Mouse (Mus musculus): Measurements from ENCODE around the gene Gm8994. TPM values are rescaled to one million over a fixed set of nuclear protein-coding genes. Genes with fewer than 3 reads are reported as not detected.

The Gm8994 gene
- total RNA-seq, 4 experiments from 2014 or later: not detected

DNA sequence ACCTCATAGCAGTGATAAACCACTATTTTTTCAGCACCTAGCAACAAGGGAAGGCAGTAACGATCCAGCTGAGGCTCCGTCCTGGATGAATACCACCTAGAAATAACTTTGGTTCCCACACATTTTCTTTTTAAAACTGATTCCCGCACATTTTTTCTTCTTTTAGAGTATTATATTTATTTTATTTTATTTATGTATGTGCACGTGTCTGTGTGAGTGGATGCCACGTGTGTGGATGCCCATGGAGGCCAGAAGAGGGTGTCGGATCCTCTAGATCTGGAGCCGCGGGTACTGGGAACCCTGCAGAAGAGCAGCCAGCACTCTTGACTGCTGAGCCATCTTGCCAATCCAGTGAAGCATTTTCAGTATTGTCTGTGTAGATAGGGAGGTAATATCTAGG, 36.0 kb downstream of the Gm8994 start:
- no peak for DNase-seq (ENCODE audit: low spot score in 2 of 2)

DNA sequence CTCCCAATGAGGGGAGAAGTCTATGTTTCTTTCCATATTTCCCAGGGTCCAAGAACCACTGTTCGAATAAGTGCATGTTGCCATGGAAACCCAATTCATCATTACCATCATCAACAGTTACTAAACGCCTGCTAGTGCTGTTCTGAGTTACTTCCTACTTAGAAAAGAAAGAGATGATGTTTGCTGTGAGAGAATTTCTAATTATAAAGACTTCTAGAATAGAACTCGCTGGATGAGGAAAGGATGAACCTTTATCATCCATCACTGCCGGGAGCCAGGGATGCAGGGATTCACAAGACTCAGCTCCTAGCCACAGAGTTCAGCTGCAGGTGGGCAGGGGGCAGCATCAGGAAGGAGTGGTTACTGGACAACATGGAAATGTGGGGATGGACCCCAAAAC, 36.7 kb downstream of the Gm8994 start:
- DNase-seq (ENCODE audit: low spot score in 2 of 2): no peak

DNA sequence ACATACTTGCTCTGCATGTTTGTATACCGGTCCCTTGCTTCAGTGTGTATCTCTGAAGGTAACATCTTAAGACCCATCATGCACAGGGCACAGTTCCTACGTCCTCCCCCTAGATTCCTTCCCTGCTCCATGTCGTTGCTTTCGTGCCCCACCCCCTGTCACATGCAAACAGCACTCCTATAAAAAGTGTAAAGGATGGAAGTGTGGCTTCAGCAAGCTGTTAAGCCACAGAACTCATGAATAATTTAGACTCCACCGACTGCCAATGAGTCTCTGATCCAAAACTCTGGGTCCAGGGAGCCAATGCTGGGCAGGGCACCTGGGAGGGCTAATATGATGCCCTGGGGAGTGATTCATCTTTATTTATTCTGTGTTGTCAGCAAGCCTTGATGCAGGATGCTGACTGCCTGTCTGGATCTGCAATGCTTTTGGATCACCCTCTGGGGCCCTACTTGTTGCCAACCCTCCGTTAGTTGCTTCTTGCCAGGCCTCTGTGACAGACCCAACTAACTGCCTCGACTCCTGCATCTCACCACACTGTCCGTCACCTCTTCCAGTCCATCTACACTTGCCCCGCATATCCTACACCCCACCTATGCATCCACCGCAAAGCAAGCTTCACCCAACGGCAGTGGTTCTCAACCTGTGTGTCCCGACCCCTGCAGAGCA, 37.2 kb downstream of the Gm8994 start:
- no peak for DNase-seq (ENCODE audit: low spot score in 2 of 2)

DNA sequence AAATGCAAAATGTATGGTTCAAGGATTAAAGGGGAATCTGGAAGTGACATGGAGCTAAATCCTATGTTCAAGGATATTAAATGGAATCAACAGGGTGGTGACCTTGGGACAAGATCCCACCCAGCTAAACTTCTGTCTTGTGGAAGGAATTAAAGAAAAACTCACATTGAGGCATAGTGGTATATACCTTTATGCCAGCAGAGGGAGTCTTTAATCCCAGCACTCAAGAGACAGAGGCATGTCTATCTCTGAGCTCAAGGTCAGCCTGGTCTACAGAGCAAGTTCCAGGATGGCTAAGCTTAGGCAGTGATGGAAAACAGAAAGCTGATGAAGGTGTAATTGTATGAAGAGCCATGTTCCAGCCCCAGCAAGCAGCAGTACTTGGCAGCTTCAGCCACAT, 48.8 kb downstream of the Gm8994 start:
- DNase-seq (ENCODE audit: low spot score in 2 of 2): no peak

Other genes with a start within 250 kb of the Gm8994 start
- gene Grin2b, start 154.0 kb upstream of the Gm8994 start, total RNA-seq (2022): 100 to 1,000 TPM; 262 to 321 (median 293) TPM
- gene E330021D16Rik, start 88.0 kb downstream of the Gm8994 start, total RNA-seq (2022): not detected
- 100 to 1,000 TPM in 1 of 4 experiments, 10 to 100 TPM in 3; 90.9 to 100 (median 97.0) TPM for gene Atf7ip, start 178.6 kb downstream of the Gm8994 start, total RNA-seq (2022)